Mouse (Mus musculus): ENCODE results near the gene Hoxb3. TPM values are rescaled to one million over a fixed set of nuclear protein-coding genes. Genes with fewer than 3 reads are reported as not detected.

Gene Hoxb3
- total and polyA plus RNA-seq, 3 experiments = not detected

DNA sequence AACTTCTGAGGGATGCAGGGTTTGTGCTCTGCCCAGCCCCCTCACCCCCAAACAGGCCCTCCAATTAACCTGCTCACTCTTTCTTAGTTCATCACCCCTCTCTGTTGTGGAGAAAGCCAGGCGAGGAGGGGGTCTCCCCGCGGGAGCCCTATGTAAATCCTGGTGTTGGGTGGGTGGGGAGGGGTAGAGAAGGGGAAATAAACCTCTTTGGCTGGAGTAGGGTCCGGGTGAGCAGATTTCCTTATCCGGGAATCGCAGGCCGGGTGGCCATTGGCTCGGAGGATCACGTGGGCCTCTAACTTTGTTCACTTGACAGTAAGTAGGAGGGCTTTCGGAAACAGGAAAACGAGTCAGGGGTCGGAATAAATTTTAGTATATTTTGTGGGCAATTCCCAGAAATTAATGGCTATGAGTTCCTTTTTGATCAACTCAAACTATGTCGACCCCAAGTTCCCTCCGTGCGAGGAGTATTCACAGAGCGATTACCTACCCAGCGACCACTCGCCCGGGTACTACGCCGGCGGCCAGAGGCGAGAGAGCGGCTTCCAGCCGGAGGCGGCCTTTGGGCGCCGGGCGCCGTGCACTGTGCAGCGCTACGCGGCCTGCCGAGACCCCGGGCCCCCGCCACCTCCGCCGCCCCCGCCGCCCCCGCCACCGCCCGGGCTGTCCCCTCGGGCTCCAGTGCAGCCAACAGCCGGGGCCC is 4.6 kb upstream of the Hoxb3 start:
- H3K27ac ChIP-seq (ENCODE audit: control insufficient read depth, low read depth, low read length) = no peak overlapping the region
- H3K4me3 ChIP-seq (ENCODE audit: control insufficient read depth in 1 of 2, insufficient read depth in 1 of 2, low read depth in 2 of 2, low read length in 2 of 2) = no peak overlapping the region
- H3K79me2 ChIP-seq (ENCODE audit: control insufficient read depth, insufficient read depth, low read length, poor library complexity) = no peaks in the 10 kb centered on the region
- no peak for TF ChIP-seq POLR2AphosphoS2 (IDR thresholded peaks at IDR 0.05; ENCODE audit: low read length)
- H3K9me3 ChIP-seq (replicated peaks; ENCODE audit: insufficient read depth, low read length) = no peaks in the 10 kb centered on the region
- DNase-seq (ENCODE audit: low read depth, low spot score) = no peak
- no peak overlapping the region for H3K9ac ChIP-seq (ENCODE audit: control insufficient read depth, low read depth, low read length, poor library complexity, severe bottlenecking)
- H3K4me1 ChIP-seq (ENCODE audit: control insufficient read depth in 1 of 2, insufficient read depth in 2 of 2, low read length in 2 of 2) = no peaks in the 10 kb centered on the region
- H3K36me3 ChIP-seq (ENCODE audit: control insufficient read depth in 1 of 2, insufficient read depth in 2 of 2, low read length in 2 of 2) = no peaks in the 10 kb centered on the region
- H3K27me3 ChIP-seq (ENCODE audit: control insufficient read depth in 1 of 2, insufficient read depth in 2 of 2, low read length in 2 of 2) = peaks cover 0 to 1% of the 10 kb centered on the region in 2 experiments

DNA sequence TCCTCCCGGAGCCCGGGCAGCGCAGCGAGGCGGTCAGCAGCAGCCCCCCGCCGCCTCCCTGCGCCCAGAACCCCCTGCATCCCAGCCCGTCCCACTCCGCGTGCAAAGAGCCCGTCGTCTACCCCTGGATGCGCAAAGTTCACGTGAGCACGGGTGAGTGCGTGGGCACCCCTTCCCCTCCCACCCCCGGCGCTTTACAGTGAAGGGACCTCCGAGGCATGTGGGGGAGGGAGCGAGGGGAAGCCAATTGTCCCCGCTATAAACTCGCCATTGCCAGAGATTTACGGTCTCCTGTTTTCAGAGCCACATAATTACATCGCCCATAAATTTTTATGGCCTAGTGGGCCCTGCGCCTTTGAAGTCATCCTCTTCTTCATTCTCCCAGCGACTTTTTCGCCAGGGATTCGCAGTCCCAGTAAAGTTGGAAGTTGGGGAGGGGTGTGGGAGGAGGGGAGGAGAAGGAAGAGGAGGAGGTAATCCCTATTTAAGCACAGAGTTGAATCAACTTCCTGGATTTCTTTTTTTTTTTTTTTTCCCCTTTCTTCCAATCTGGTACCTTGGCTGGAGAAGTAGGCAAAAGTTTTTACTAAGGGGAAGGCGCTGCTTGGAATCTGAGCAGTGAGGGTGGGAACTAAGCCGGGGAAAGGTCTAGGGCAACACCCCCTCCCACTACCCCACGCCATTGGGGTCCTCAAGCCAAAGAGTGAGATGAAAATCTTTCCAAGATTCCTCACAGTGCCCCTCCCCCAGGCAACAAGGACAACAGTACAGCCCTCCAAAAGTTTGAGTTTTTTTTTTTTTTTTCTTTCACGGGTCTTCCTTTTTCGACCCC is 3.8 kb upstream of the Hoxb3 start:
- H3K4me3 ChIP-seq (ENCODE audit: control insufficient read depth in 1 of 2, insufficient read depth in 1 of 2, low read depth in 2 of 2, low read length in 2 of 2) = no peak overlapping the region
- H3K9me3 ChIP-seq (replicated peaks; ENCODE audit: insufficient read depth, low read length) = no peaks in the 10 kb centered on the region
- no peak overlapping the region for H3K9ac ChIP-seq (ENCODE audit: control insufficient read depth, low read depth, low read length, poor library complexity, severe bottlenecking)
- H3K27me3 ChIP-seq (ENCODE audit: control insufficient read depth in 1 of 2, insufficient read depth in 2 of 2, low read length in 2 of 2) = peaks cover 3 to 5% of the 10 kb centered on the region in 2 experiments
- H3K36me3 ChIP-seq (ENCODE audit: control insufficient read depth in 1 of 2, insufficient read depth in 2 of 2, low read length in 2 of 2) = no peaks in the 10 kb centered on the region
- H3K79me2 ChIP-seq (ENCODE audit: control insufficient read depth, insufficient read depth, low read length, poor library complexity) = no peaks in the 10 kb centered on the region
- no peak for DNase-seq (ENCODE audit: low read depth, low spot score)
- H3K27ac ChIP-seq (ENCODE audit: control insufficient read depth, low read depth, low read length) = no peak overlapping the region
- no peak for TF ChIP-seq RAD21 (IDR thresholded peaks at IDR 0.05; ENCODE audit: low read depth, low read length)
- no peak for TF ChIP-seq POLR2AphosphoS2 (IDR thresholded peaks at IDR 0.05; ENCODE audit: low read length)
- TF ChIP-seq MYB (IDR thresholded peaks at IDR 0.05; ENCODE audit: low read depth, low read length) = no peak
- no peak for TF ChIP-seq POLR2AphosphoS5 (IDR thresholded peaks at IDR 0.05; ENCODE audit: borderline replicate concordance, low read depth, low read length)
- TF ChIP-seq ETS1 (IDR thresholded peaks at IDR 0.05; ENCODE audit: low read depth, low read length) = no peak
- TF ChIP-seq E2F4 (IDR thresholded peaks at IDR 0.05; ENCODE audit: borderline replicate concordance, low read depth, low read length) = no peak
- TF ChIP-seq TCF12 (IDR thresholded peaks at IDR 0.05; ENCODE audit: low read depth, low read length) = no peak
- no peak for TF ChIP-seq HCFC1 (IDR thresholded peaks at IDR 0.05; ENCODE audit: low read depth, low read length)
- H3K4me1 ChIP-seq (ENCODE audit: control insufficient read depth in 1 of 2, insufficient read depth in 2 of 2, low read length in 2 of 2) = no peaks in the 10 kb centered on the region

DNA sequence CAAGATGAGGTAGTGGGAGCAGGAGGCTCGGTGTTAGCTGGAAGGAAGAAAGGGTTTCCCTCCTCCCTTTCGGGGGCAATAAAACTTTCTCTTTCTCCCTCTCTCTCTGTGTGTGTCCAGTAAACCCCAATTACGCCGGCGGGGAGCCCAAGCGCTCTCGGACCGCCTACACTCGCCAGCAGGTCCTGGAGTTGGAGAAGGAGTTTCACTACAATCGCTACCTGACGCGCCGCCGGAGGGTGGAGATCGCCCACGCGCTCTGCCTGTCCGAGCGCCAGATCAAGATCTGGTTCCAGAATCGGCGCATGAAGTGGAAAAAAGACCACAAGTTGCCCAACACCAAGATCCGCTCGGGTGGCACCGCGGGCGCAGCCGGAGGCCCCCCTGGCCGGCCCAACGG is 3.2 kb upstream of the Hoxb3 start:
- Histone ChIP-seq H3K4me3 (ENCODE audit: control insufficient read depth in 1 of 2, insufficient read depth in 1 of 2, low read depth in 2 of 2, low read length in 2 of 2) (no peak overlapping the region), H3K9ac (ENCODE audit: control insufficient read depth, low read depth, low read length, poor library complexity, severe bottlenecking) (no peak overlapping the region), H3K27me3 (ENCODE audit: control insufficient read depth in 1 of 2, insufficient read depth in 2 of 2, low read length in 2 of 2) (peaks cover 3 to 5% of the 10 kb centered on the region in 2 experiments; a peak in 3 of 4 replicates), H3K4me1 (ENCODE audit: control insufficient read depth in 1 of 2, insufficient read depth in 2 of 2, low read length in 2 of 2) (no peaks in the 10 kb centered on the region), H3K9me3 (replicated peaks; ENCODE audit: insufficient read depth, low read length) (no peaks in the 10 kb centered on the region), H3K79me2 (ENCODE audit: control insufficient read depth, insufficient read depth, low read length, poor library complexity) (no peaks in the 10 kb centered on the region), H3K36me3 (ENCODE audit: control insufficient read depth in 1 of 2, insufficient read depth in 2 of 2, low read length in 2 of 2) (no peaks in the 10 kb centered on the region), H3K27ac (ENCODE audit: control insufficient read depth, low read depth, low read length) (no peak overlapping the region)
- no peak for TF ChIP-seq UBTF (IDR thresholded peaks at IDR 0.05; ENCODE audit: borderline replicate concordance, insufficient read depth, low read depth, low read length)
- no peak for TF ChIP-seq BHLHE40 (IDR thresholded peaks at IDR 0.05; ENCODE audit: borderline replicate concordance, low read depth, low read length)
- TF ChIP-seq ZMIZ1 (IDR thresholded peaks at IDR 0.05; ENCODE audit: low read depth, low read length) = no peak
- no peak for TF ChIP-seq ZNF384 (IDR thresholded peaks at IDR 0.05; ENCODE audit: low read depth, low read length)
- no peak for TF ChIP-seq RCOR1 (IDR thresholded peaks at IDR 0.05; ENCODE audit: low read depth, low read length)
- no peak for TF ChIP-seq MAZ (IDR thresholded peaks at IDR 0.05; ENCODE audit: low read depth, low read length)
- TF ChIP-seq MAX (IDR thresholded peaks at IDR 0.05; ENCODE audit: low read length) = no peak
- TF ChIP-seq ZC3H11A (IDR thresholded peaks at IDR 0.05; ENCODE audit: low read depth, low read length) = no peak
- no peak for DNase-seq (ENCODE audit: low read depth, low spot score)
